Mouse (Mus musculus) hindbrain, embryonic 16.5 days (tissue): ENCODE data around the gene Vmn1r65. TPM values are rescaled to one million over a fixed set of nuclear protein-coding genes. Genes with fewer than 3 reads are reported as not detected.
"Not testable (repeated sequence)": the region's sequence is repeated elsewhere in the genome, so short reads cannot be mapped to it uniquely, and the experiment has no call there.

Experiments
- ATAC-seq: fragments of 200-750 bp; cut with Nextera tagmentation; 2 replicates; pipeline ENCODE4 v1.8.0; 2017; ENCODE audit warnings: moderate TSS enrichment, moderate library complexity
- H3K27ac ChIP-seq: fragments of 300-500 bp; sonication (generic); 2 replicates; pipeline ENCODE4 v1.5.1; 2014; ENCODE audit warnings: low read depth, mild to moderate bottlenecking, control low read depth, low read length, moderate library complexity
- H3K27me3 ChIP-seq: fragments of 300-500 bp; sonication (generic); replicated peaks from 2 replicates; pipeline ENCODE4 v1.6.1; 2014; ENCODE audit warnings: low read length; ENCODE audit not compliant: control insufficient read depth, insufficient read depth
- H3K36me3 ChIP-seq: fragments of 300-500 bp; sonication (generic); 2 replicates; pipeline ENCODE4 v1.6.1; 2014; ENCODE audit warnings: mild to moderate bottlenecking, low read length, moderate library complexity, mixed read lengths; ENCODE audit not compliant: control insufficient read depth, insufficient read depth
- H3K4me1 ChIP-seq: fragments of 300-500 bp; sonication (generic); 2 replicates; pipeline ENCODE4 v1.6.1; 2014; ENCODE audit warnings: low read depth, low read length; ENCODE audit not compliant: control insufficient read depth, insufficient read depth
- H3K4me2 ChIP-seq: fragments of 300-500 bp; sonication (generic); 2 replicates; pipeline ENCODE4 v1.6.1; 2014; ENCODE audit warnings: mild to moderate bottlenecking, low read length, control low read depth, moderate library complexity
- H3K4me3 ChIP-seq: fragments of 300-500 bp; sonication (generic); 2 replicates; pipeline ENCODE4 v1.5.1; 2014; ENCODE audit warnings: mild to moderate bottlenecking, low read length, control low read depth, moderate library complexity
- H3K9ac ChIP-seq: fragments of 300-500 bp; sonication (generic); 2 replicates; pipeline ENCODE4 v1.6.1; 2014; ENCODE audit warnings: low read depth, mild to moderate bottlenecking, control low read depth, low read length, moderate library complexity
- H3K9me3 ChIP-seq: fragments of 300-500 bp; sonication (generic); 2 replicates; pipeline ENCODE4 v1.6.1; 2014; ENCODE audit warnings: mild to moderate bottlenecking, low read length, moderate library complexity; ENCODE audit not compliant: control insufficient read depth
- WGBS: fragments of 180-500 bp; shearing (Covaris S2); extraction: QIAGEN DNeasy Blood & Tissue Kit; methylation state at CpG from one replicate; pipeline ENCODE4 v1.1.7; 2014; 5-methylcytosine and 5-hydroxymethylcytosine counted together
- polyA plus RNA-seq: library from polyadenylated mRNA; unstranded; fragments of >200 nt; fragmentation: Nextera tagmentation; extraction: Ambion mirVana; gene quantifications from 2 replicates; pipeline ENCODE4 v1.2.1, GENCODE M21; 2015

The Vmn1r65 gene
- not detected in 2 replicates for polyA plus RNA-seq

DNA sequence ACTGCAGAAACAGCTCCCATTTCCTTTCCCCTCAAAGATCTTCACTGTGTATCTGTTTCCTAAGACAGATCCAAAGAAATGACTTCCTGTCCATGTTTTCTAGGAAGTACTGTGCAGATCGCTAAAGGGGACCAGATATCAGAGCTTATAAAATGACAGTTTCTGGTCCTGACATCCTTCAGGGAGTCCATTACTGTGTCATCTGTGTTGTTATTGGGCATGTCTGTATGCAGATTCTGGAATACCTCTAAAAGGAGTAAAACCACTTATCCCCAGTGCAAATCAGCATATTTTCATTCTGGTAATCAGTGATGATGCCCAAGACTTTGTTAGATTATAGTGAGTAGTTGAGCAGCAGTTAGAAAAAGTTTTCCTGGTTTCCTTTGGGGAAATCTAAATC, at the start of gene Vmn1r65:
Gene Vmn1r65, minus strand, starts transcription at position 101 of the 400 bp plus-strand sequence.
- ATAC-seq: no peak
- H3K9ac ChIP-seq: no peak within 1 kb of the TSS
- H3K4me3 ChIP-seq: no peak within 1 kb of the TSS
- H3K36me3 ChIP-seq: no peaks in the 10 kb centered on the region
- peaks cover 17% of the 10 kb centered on the region for H3K9me3 ChIP-seq
- H3K4me2 ChIP-seq: no peak within 1 kb of the TSS
- 82% methylated on average over 1 of the region's 1 CpGs for WGBS
- H3K4me1 ChIP-seq: no peaks in the 10 kb centered on the region
- no peak within 1 kb of the TSS for H3K27ac ChIP-seq
- no peaks in the 10 kb centered on the region for H3K27me3 ChIP-seq

DNA sequence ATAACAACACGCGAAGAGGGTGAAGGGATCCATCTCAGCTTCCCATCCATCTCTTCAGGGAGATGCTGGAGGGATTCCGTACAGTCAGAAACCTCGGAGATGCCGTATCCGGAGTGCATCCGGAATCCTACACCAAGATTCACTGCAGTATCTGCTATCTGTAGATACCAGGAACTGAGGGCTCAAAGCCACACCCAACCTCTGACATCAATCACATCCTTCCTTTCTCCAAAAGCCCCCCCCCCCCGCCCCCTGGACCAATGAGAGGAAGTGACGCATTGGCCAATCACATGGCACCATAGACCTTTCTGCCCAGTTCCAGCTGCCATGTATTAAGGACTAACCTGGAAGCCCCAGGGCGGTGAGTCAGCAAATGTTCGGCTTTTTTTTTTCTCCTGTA, 34.1 kb upstream of the Vmn1r65 start, which contains the start of gene Nlrp4c:
Gene Nlrp4c, plus strand, starts transcription at position 301 of the 400 bp plus-strand sequence.
- Histone ChIP-seq H3K9me3 (peaks cover 7% of the 10 kb centered on the region), H3K4me1 (no peaks in the 10 kb centered on the region), H3K9ac (no peak within 1 kb of the TSS), H3K36me3 (no peaks in the 10 kb centered on the region), H3K27me3 (no peaks in the 10 kb centered on the region), H3K27ac (no peak within 1 kb of the TSS), H3K4me3 (no peak within 1 kb of the TSS), H3K4me2 (no peak within 1 kb of the TSS)
- ATAC-seq: no peak
- 86% methylated on average over 11 of the region's 11 CpGs for WGBS

DNA sequence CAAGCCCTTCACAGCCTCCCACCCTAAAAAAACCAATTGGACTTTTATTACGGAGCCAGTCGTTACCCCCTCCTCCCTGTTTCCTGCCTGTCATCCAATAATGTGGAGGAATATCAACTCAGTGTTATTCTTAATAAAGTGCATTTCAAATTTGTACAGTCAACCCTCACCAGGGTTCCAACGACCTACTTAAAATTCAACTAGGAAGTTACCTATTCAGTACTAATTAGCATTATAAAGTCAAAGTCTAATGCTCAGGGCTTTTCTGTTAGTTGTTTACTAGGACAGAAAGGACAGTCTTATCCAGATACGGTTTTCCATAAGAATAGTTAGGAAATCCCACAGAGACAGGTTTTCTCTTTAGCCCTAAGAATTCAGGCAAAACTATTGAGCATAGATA, 28.4 kb downstream of the Vmn1r65 start:
- 90% methylated on average over 4 of the region's 4 CpGs for WGBS
- not testable (repeated sequence) for H3K27me3 ChIP-seq, H3K4me1 ChIP-seq, H3K9ac ChIP-seq, H3K4me2 ChIP-seq, ATAC-seq, H3K27ac ChIP-seq, H3K4me3 ChIP-seq, H3K36me3 ChIP-seq, H3K9me3 ChIP-seq

DNA sequence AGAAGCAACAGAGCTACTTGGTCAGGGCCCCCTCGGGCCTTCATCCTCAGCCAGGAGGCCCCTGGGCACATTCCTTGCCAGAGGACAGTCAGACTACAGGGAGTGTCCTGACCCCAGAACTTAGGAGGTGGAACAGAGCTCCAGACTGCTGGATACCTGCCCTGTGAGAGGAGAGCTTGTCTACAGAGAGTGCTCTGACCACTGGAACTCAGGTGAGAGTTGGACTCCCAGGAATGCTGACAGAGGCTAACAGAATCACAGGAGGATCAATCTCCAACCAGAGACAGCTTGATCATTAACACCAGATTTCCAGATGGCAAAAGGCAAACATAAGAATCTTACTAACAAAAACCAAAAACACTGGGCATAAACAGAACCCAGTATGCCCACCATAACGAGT, 38.3 kb downstream of the Vmn1r65 start:
- H3K4me1 ChIP-seq, H3K4me3 ChIP-seq, ATAC-seq, H3K4me2 ChIP-seq, H3K27me3 ChIP-seq, H3K36me3 ChIP-seq, H3K9ac ChIP-seq, H3K27ac ChIP-seq: not testable (repeated sequence)
- peaks cover 13% of the 10 kb centered on the region for H3K9me3 ChIP-seq
- 85% methylated on average over 2 of the region's 2 CpGs for WGBS

Other genes with a start within 250 kb of the Vmn1r65 start
- not detected in 2 replicates for gene Vmn1r63, start 205.6 kb downstream of the Vmn1r65 start, polyA plus RNA-seq
- gene Vmn1r64, start 126.5 kb downstream of the Vmn1r65 start, polyA plus RNA-seq: not detected in 2 replicates
- gene Nlrp4c, start 34.2 kb upstream of the Vmn1r65 start, polyA plus RNA-seq: not detected in 2 replicates
- gene Zfp787, start 145.0 kb upstream of the Vmn1r65 start, polyA plus RNA-seq: 24.3 and 25.7 TPM in 2 replicates
- gene Zfp444, start 161.2 kb upstream of the Vmn1r65 start, polyA plus RNA-seq: 77.6 and 86.3 TPM in 2 replicates
- not detected in 2 replicates for gene Galp, start 186.1 kb upstream of the Vmn1r65 start, polyA plus RNA-seq
- not detected in 2 replicates for gene Zscan5b, start 211.3 kb upstream of the Vmn1r65 start, polyA plus RNA-seq
- not detected in 2 replicates for gene Epp13, start 241.7 kb upstream of the Vmn1r65 start, polyA plus RNA-seq